Mouse (Mus musculus): ENCODE measurements around the gene Dock2. TPM values are rescaled to one million over a fixed set of nuclear protein-coding genes. Genes with fewer than 3 reads are reported as not detected.
A peak's percentile ranks its signal among the peaks of the same experiment; 100 is the strongest.

Gene Dock2
- polyA plus RNA-seq, 1 experiment from 2014 or later, result 0.72 TPM

- Histone ChIP-seq H3K36me3 (ENCODE audit: control insufficient read depth, insufficient read depth, low read length) (no peaks in the 10 kb centered on the region), H3K9me3 (replicated peaks; ENCODE audit: control insufficient read depth, low read length, poor library complexity, severe bottlenecking) (no peaks in the 10 kb centered on the region), H3K4me2 (ENCODE audit: low read length) (no peak overlapping the region), H3K4me1 (ENCODE audit: control insufficient read depth, insufficient read depth, low read length) (no peaks in the 10 kb centered on the region; the same call in 1 of the 2 replicates), H3K27ac (ENCODE audit: low read length) (no peak overlapping the region), H3K9ac (ENCODE audit: low read depth, low read length) (no peak overlapping the region), H3K4me3 (ENCODE audit: low read depth, low read length) (no peak overlapping the region), H3K27me3 (ENCODE audit: control insufficient read depth, insufficient read depth, low read depth, low read length) (no peaks in the 10 kb centered on the region)
- no peak for ATAC-seq
- WGBS, result 90% methylated on average over 11 of the region's 11 CpGs
Measured at GRCm38 (mm10) chr11:34708278-34708677, 75.4 kb downstream of the Dock2 start.

DNA sequence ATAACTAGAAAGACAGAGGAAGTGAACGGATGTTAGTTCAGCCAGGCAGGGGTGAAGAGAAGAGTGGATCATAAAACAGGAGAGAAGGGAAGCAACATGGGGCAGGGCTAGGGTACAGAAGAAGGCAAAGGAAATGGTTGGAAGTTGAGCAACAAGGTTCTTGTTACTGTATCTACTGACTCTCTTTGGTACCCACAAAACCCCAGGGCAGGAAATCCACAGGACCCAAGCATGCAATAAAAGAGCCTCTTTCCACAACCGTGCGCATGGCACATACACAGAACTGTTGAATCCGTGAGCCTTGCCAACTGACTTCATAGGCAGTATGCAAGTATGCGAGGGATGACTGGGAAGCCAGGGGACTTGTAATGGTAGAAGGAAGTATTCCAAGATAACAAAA lies 76.3 kb downstream of the Dock2 start:
- no peak for ATAC-seq
- no peak overlapping the region for H3K9ac ChIP-seq (ENCODE audit: low read depth, low read length)
- H3K36me3 ChIP-seq (ENCODE audit: control insufficient read depth, insufficient read depth, low read length), result no peaks in the 10 kb centered on the region
- no peaks in the 10 kb centered on the region for H3K9me3 ChIP-seq (replicated peaks; ENCODE audit: control insufficient read depth, low read length, poor library complexity, severe bottlenecking)
- 91% methylated on average over 5 of the region's 5 CpGs for WGBS
- no peak overlapping the region for H3K4me2 ChIP-seq (ENCODE audit: low read length)
- no peak overlapping the region for H3K4me3 ChIP-seq (ENCODE audit: low read depth, low read length)
- H3K27ac ChIP-seq (ENCODE audit: low read length), result no peak overlapping the region
- H3K4me1 ChIP-seq (ENCODE audit: control insufficient read depth, insufficient read depth, low read length), result no peaks in the 10 kb centered on the region; the same call in 1 of the 2 replicates
- no peaks in the 10 kb centered on the region for H3K27me3 ChIP-seq (ENCODE audit: control insufficient read depth, insufficient read depth, low read depth, low read length)

GRCm38 (mm10) chr11:34705108-34705446 lies 78.6 kb downstream of the Dock2 start:
- WGBS, result 77% methylated on average over 4 of the region's 4 CpGs
- H3K36me3 ChIP-seq (ENCODE audit: control insufficient read depth, insufficient read depth, low read length), result no peaks in the 10 kb centered on the region
- ATAC-seq, result peak; percentile 53

GRCm38 (mm10) chr11:34704384-34705107 lies 79.1 kb downstream of the Dock2 start:
- Histone ChIP-seq H3K4me2 (ENCODE audit: low read length) (no peak overlapping the region), H3K27me3 (ENCODE audit: control insufficient read depth, insufficient read depth, low read depth, low read length) (no peaks in the 10 kb centered on the region), H3K9me3 (replicated peaks; ENCODE audit: control insufficient read depth, low read length, poor library complexity, severe bottlenecking) (no peaks in the 10 kb centered on the region), H3K4me3 (ENCODE audit: low read depth, low read length) (no peak overlapping the region), H3K4me1 (ENCODE audit: control insufficient read depth, insufficient read depth, low read length) (no peaks in the 10 kb centered on the region; the same call in 1 of the 2 replicates), H3K27ac (ENCODE audit: low read length) (no peak overlapping the region), H3K9ac (ENCODE audit: low read depth, low read length) (no peak overlapping the region), H3K36me3 (ENCODE audit: control insufficient read depth, insufficient read depth, low read length) (no peaks in the 10 kb centered on the region)
- peak; percentile 59 for ATAC-seq
- whole genome bisulfite sequencing, result 58% methylated on average over 8 of the region's 8 CpGs

More at GRCm38 (mm10) chr11:34705108-34705446, 78.6 kb downstream of the Dock2 start:
- Histone ChIP-seq H3K9me3 (replicated peaks; ENCODE audit: control insufficient read depth, low read length, poor library complexity, severe bottlenecking) (no peaks in the 10 kb centered on the region), H3K27me3 (ENCODE audit: control insufficient read depth, insufficient read depth, low read depth, low read length) (no peaks in the 10 kb centered on the region), H3K27ac (ENCODE audit: low read length) (no peak overlapping the region), H3K9ac (ENCODE audit: low read depth, low read length) (no peak overlapping the region), H3K4me2 (ENCODE audit: low read length) (no peak overlapping the region), H3K4me1 (ENCODE audit: control insufficient read depth, insufficient read depth, low read length) (no peaks in the 10 kb centered on the region; the same call in 1 of the 2 replicates), H3K4me3 (ENCODE audit: low read depth, low read length) (no peak overlapping the region)

GRCm38 (mm10) chr11:34703851-34704250 lies 79.8 kb downstream of the Dock2 start:
- Histone ChIP-seq H3K4me2 (ENCODE audit: low read length) (no peak overlapping the region), H3K36me3 (ENCODE audit: control insufficient read depth, insufficient read depth, low read length) (no peaks in the 10 kb centered on the region), H3K9me3 (replicated peaks; ENCODE audit: control insufficient read depth, low read length, poor library complexity, severe bottlenecking) (no peaks in the 10 kb centered on the region), H3K4me1 (ENCODE audit: control insufficient read depth, insufficient read depth, low read length) (no peaks in the 10 kb centered on the region; the same call in 1 of the 2 replicates), H3K27ac (ENCODE audit: low read length) (no peak overlapping the region), H3K9ac (ENCODE audit: low read depth, low read length) (no peak overlapping the region), H3K4me3 (ENCODE audit: low read depth, low read length) (no peak overlapping the region), H3K27me3 (ENCODE audit: control insufficient read depth, insufficient read depth, low read depth, low read length) (no peaks in the 10 kb centered on the region)
- WGBS, result 52% methylated on average over 6 of the region's 6 CpGs
- ATAC-seq, result no peak

DNA sequence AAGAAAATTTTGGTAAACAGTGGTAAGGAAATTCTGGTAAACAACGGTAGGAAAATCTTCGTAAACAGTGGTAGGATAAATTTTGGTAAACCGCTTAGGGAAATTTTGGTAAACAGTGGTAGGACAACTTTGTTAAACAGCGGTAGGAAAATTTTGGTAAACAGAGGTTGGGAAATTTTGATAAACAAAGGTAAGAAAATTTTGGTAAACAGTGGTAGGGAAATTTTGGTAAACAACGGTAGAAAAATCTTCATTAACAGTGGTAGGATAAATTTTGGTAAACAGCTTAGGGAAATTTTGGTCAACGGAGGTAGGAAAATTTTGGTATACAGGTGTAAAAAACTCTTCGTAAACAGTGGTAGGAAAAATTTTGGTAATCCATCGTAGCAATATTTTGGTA lies 101.9 kb downstream of the Dock2 start:
- Histone ChIP-seq H3K4me2 (ENCODE audit: low read length) (no peak overlapping the region), H3K36me3 (ENCODE audit: control insufficient read depth, insufficient read depth, low read length) (peaks cover 3% of the 10 kb centered on the region; the same call in 1 of the 2 replicates), H3K4me3 (ENCODE audit: low read depth, low read length) (no peak overlapping the region), H3K27me3 (ENCODE audit: control insufficient read depth, insufficient read depth, low read depth, low read length) (no peaks in the 10 kb centered on the region), H3K9me3 (replicated peaks; ENCODE audit: control insufficient read depth, low read length, poor library complexity, severe bottlenecking) (peaks cover 7% of the 10 kb centered on the region; the same call in 1 of the 2 replicates), H3K4me1 (ENCODE audit: control insufficient read depth, insufficient read depth, low read length) (no peaks in the 10 kb centered on the region), H3K9ac (ENCODE audit: low read depth, low read length) (no peak overlapping the region), H3K27ac (ENCODE audit: low read length) (no peak overlapping the region)
- no peak for ATAC-seq
- WGBS, result 52% methylated on average over 8 of the region's 8 CpGs

GRCm38 (mm10) chr11:34544631-34545030 lies 239.1 kb downstream of the Dock2 start:
- Histone ChIP-seq H3K27ac (ENCODE audit: low read length) (no peak overlapping the region), H3K4me2 (ENCODE audit: low read length) (no peak overlapping the region), H3K27me3 (ENCODE audit: control insufficient read depth, insufficient read depth, low read depth, low read length) (no peaks in the 10 kb centered on the region), H3K9ac (ENCODE audit: low read depth, low read length) (no peak overlapping the region), H3K4me3 (ENCODE audit: low read depth, low read length) (no peak overlapping the region), H3K4me1 (ENCODE audit: control insufficient read depth, insufficient read depth, low read length) (no peaks in the 10 kb centered on the region), H3K36me3 (ENCODE audit: control insufficient read depth, insufficient read depth, low read length) (no peaks in the 10 kb centered on the region), H3K9me3 (replicated peaks; ENCODE audit: control insufficient read depth, low read length, poor library complexity, severe bottlenecking) (peaks cover 11% of the 10 kb centered on the region)
- ATAC-seq, result no peak
- 83% methylated on average over 7 of the region's 7 CpGs for WGBS

GRCm38 (mm10) chr11:34532131-34532530 lies 251.6 kb downstream of the Dock2 start:
- no peaks in the 10 kb centered on the region for H3K9me3 ChIP-seq (replicated peaks; ENCODE audit: control insufficient read depth, low read length, poor library complexity, severe bottlenecking)
- H3K4me1 ChIP-seq (ENCODE audit: control insufficient read depth, insufficient read depth, low read length), result no peaks in the 10 kb centered on the region
- no peaks in the 10 kb centered on the region for H3K36me3 ChIP-seq (ENCODE audit: control insufficient read depth, insufficient read depth, low read length)
- H3K9ac ChIP-seq (ENCODE audit: low read depth, low read length), result no peak overlapping the region
- H3K27me3 ChIP-seq (ENCODE audit: control insufficient read depth, insufficient read depth, low read depth, low read length), result no peaks in the 10 kb centered on the region
- H3K4me2 ChIP-seq (ENCODE audit: low read length), result no peak overlapping the region
- WGBS, result 94% methylated on average over 10 of the region's 10 CpGs
- H3K27ac ChIP-seq (ENCODE audit: low read length), result no peak overlapping the region
- no peak for ATAC-seq
- no peak overlapping the region for H3K4me3 ChIP-seq (ENCODE audit: low read depth, low read length)

DNA sequence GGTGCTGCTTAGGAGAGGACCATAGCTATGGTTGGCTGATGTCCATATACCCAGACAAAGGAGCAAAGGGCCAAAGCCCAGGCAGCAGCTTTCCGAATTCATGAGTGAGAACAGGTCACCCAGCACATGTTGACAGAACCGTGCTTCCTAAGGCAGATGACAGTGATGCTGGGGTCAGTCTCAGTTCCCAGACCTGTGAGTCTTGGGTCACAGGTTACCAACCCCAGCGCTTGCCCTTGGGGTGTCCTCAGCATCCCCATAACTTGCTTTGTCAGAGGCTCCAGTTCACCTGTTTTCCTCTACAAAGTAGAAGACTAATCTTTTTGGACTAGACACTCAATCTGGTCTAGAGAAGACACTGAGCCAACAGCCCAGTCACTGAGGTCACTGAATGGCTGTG lies 252.7 kb downstream of the Dock2 start:
- Histone ChIP-seq H3K9me3 (replicated peaks; ENCODE audit: control insufficient read depth, low read length, poor library complexity, severe bottlenecking) (no peaks in the 10 kb centered on the region), H3K9ac (ENCODE audit: low read depth, low read length) (no peak overlapping the region), H3K4me2 (ENCODE audit: low read length) (no peak overlapping the region), H3K4me1 (ENCODE audit: control insufficient read depth, insufficient read depth, low read length) (no peaks in the 10 kb centered on the region), H3K4me3 (ENCODE audit: low read depth, low read length) (no peak overlapping the region), H3K27me3 (ENCODE audit: control insufficient read depth, insufficient read depth, low read depth, low read length) (no peaks in the 10 kb centered on the region), H3K27ac (ENCODE audit: low read length) (no peak overlapping the region), H3K36me3 (ENCODE audit: control insufficient read depth, insufficient read depth, low read length) (no peaks in the 10 kb centered on the region)
- WGBS, result 98% methylated on average over 3 of the region's 3 CpGs
- no peak for ATAC-seq

Data from midbrain, embryonic 16.5 days (tissue).